Mouse (Mus musculus) liver, embryonic 16.5 days (tissue): ENCODE results near the gene Sat2. TPM values are rescaled to one million over a fixed set of nuclear protein-coding genes. Genes with fewer than 3 reads are reported as not detected.

Experiments used
- ATAC-seq: fragments of 200-750 bp; cut with Nextera tagmentation; 2 replicates; pipeline ENCODE4 v1.8.0; 2017; ENCODE audit warnings: low read depth, mild to moderate bottlenecking, moderate number of reproducible peaks, moderate library complexity
- H3K27ac ChIP-seq: fragments of 300-500 bp; sonication (generic); 2 replicates; pipeline ENCODE4 v1.5.1; 2014; ENCODE audit warnings: mild to moderate bottlenecking, low read length
- H3K27me3 ChIP-seq: fragments of 300-500 bp; sonication (generic); 2 replicates; pipeline ENCODE4 v1.6.1; 2014; ENCODE audit warnings: low read depth, low read length, mixed read lengths; ENCODE audit not compliant: control insufficient read depth, insufficient read depth
- H3K36me3 ChIP-seq: fragments of 300-500 bp; sonication (generic); 2 replicates; pipeline ENCODE4 v1.6.1; 2014; ENCODE audit warnings: mild to moderate bottlenecking; ENCODE audit not compliant: control insufficient read depth, insufficient read depth
- H3K4me1 ChIP-seq: fragments of 300-500 bp; sonication (generic); 2 replicates; pipeline ENCODE4 v1.6.1; 2014; ENCODE audit warnings: low read depth, low read length, mixed read lengths; ENCODE audit not compliant: control insufficient read depth
- H3K4me2 ChIP-seq: fragments of 300-500 bp; sonication (generic); 2 replicates; pipeline ENCODE4 v1.6.1; 2014; ENCODE audit warnings: low read depth, low read length, mixed read lengths
- H3K4me3 ChIP-seq: fragments of 300-500 bp; sonication (generic); 2 replicates; pipeline ENCODE4 v1.5.1; 2014; ENCODE audit warnings: low read depth, mild to moderate bottlenecking, low read length
- H3K9ac ChIP-seq: fragments of 300-500 bp; sonication (generic); 2 replicates; pipeline ENCODE4 v1.6.1; 2014; ENCODE audit warnings: low read depth, low read length
- H3K9me3 ChIP-seq: fragments of 300-500 bp; sonication (generic); replicated peaks from 2 replicates; pipeline ENCODE4 v1.6.1; 2016; ENCODE audit warnings: low read length; ENCODE audit not compliant: control insufficient read depth
- WGBS: fragments of 180-500 bp; shearing (Covaris S2); extraction: QIAGEN DNeasy Blood & Tissue Kit; methylation state at CpG from one replicate; pipeline ENCODE4 v1.1.7; 2014; ENCODE audit not compliant: insufficient replicate concordance; 5-methylcytosine and 5-hydroxymethylcytosine counted together
- polyA plus RNA-seq: library from polyadenylated mRNA; unstranded; fragments of >200 nt; fragmentation: Nextera tagmentation; extraction: Ambion mirVana; gene quantifications from 2 replicates; pipeline ENCODE4 v1.2.1, GENCODE M21; 2015

Gene Sat2
- polyA plus RNA-seq, 1 experiment from 2014 or later: 11.5 TPM

DNA sequence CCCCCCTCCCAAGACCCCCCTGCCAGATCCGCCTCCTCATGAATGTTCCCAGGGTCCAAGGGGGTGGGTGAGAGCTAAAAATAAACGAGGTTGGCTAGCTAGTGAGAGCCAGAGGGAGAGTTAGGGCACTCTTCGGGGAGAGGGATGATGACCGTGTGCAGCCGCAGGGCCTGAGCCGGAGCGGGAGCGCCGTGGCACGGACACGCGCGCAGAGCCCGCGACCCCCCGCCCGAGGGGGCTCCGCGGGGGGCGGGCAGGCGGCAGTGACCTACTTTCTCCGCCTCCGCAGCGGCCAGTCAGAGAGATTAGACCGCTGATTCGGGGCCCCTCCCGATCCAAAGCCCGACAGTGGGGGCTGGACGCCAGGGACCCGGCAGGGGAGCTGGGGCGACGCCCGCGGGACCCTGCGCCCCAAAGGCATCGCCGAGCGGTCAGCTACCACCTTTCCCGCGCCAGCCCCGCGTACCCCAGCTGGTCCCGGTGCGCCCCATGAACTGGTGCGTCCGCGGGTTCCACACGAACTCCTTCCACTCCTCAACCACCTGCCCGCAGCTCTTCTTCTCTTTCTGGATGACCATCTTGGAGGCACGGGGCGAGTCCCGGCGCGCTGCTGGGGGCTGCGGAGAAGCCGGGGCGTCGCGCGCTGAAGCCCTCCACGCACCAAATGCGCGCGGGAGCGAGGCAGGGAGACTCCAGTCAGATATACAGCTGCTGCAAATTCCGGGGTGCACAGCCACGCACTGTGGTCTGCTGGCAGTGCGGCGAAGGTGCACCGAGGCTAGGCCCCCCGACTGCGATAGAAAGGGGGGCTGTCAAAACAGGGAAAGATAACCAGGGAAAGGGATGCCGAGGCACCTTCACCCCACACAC is 16.8 kb upstream of the Sat2 start:
- under 1% methylated on average over 64 of the region's 73 CpGs for WGBS
- ATAC-seq: no peak
- Histone ChIP-seq H3K4me2 (peak overlapping the region; percentile 100), H3K27ac (peak overlapping the region; percentile 83), H3K4me3 (peak overlapping the region; percentile 76), H3K9ac (peak overlapping the region; percentile 85), H3K9me3 (no peaks in the 10 kb centered on the region), H3K36me3 (no peaks in the 10 kb centered on the region), H3K27me3 (peaks cover 2% of the 10 kb centered on the region; the same call in 1 of the 2 replicates), H3K4me1 (peaks cover 67% of the 10 kb centered on the region)

DNA sequence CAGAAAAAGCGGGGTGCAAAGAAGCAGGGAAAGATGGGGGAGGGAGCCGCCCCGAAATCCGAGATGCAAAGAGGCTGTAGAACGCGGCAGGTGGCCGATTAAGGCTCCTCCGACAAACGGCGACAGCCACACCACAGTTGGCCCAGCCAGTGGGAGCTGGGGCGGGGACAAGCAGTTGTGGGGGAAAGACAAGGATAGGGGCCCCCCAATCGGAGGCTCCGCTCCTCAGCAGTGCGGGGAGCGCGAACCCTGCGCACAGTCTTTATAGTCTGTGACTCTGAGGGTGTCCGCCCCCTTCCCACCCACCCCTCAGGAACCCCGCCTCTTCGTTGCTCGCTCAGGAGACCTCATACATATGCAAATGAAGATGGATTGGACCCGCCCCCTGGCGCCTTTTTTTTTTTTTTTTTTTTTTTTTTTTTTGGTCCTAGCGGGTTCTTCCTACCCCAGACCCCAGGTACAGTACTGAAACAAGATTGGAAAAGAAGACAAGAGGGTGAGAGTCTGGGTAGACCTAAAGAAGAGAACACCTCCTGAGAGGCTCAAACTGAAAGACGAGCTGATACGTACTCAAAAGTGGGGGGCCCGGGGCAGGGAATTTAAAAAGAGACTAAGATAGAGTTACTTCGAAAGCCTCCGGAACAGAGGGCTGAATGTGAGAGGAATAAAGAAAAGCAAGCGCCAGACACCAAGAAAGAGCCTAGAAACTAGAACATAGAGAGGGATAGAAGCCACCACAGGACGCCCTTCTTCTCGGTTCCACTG is 15.9 kb upstream of the Sat2 start, which contains the start of gene Atp1b2:
Atp1b2 (minus strand) TSS at position 217 of the 765 bp plus-strand sequence.
- Histone ChIP-seq H3K9me3 (no peaks in the 10 kb centered on the region), H3K27me3 (peaks cover 2% of the 10 kb centered on the region; the same call in 1 of the 2 replicates), H3K4me1 (peaks cover 65% of the 10 kb centered on the region), H3K4me2 (peak within 1 kb of the TSS; percentile 100), H3K36me3 (no peaks in the 10 kb centered on the region), H3K9ac (peak within 1 kb of the TSS; percentile 85), H3K4me3 (peak within 1 kb of the TSS; percentile 76), H3K27ac (peak within 1 kb of the TSS; percentile 83)
- peak; percentile 93 for ATAC-seq
- WGBS: 3% methylated on average over 32 of the region's 32 CpGs

GRCm38 (mm10) chr11:69606491-69606795 is 15.4 kb upstream of the Sat2 start:
- H3K4me3 ChIP-seq: peak overlapping the region; percentile 76
- WGBS: 50% methylated on average over 2 of the region's 2 CpGs
- no peaks in the 10 kb centered on the region for H3K36me3 ChIP-seq
- peak overlapping the region; percentile 100 for H3K4me2 ChIP-seq
- no peaks in the 10 kb centered on the region for H3K9me3 ChIP-seq
- H3K9ac ChIP-seq: peak overlapping the region; percentile 85
- H3K27ac ChIP-seq: peak overlapping the region; percentile 80
- no peak for ATAC-seq
- H3K27me3 ChIP-seq: peaks cover 2% of the 10 kb centered on the region; the same call in 1 of the 2 replicates
- H3K4me1 ChIP-seq: peaks cover 60% of the 10 kb centered on the region

DNA sequence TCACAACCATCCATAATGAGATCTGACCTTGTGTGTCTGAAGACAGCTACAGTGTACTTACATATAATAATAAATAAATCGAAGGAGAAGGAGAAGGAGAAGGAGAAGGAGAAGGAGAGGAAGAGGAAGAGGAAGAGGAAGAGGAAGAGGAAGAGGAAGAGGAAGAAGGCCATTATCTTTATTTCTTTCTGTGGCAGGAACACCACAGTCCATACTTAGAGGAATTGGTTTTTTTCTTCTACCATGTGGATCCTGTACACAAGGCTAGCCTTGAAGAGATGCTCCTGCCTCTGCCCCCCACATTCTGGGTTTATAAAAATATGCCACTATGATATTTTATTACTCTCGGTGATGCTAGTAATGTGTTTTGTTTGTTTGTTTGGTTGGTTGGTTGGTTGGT is 15.0 kb upstream of the Sat2 start:
- no peak overlapping the region for H3K9ac ChIP-seq
- H3K4me2 ChIP-seq: no peak overlapping the region
- H3K9me3 ChIP-seq: no peaks in the 10 kb centered on the region
- ATAC-seq: no peak
- peaks cover 2% of the 10 kb centered on the region; the same call in 1 of the 2 replicates for H3K27me3 ChIP-seq
- H3K27ac ChIP-seq: no peak overlapping the region
- H3K36me3 ChIP-seq: no peaks in the 10 kb centered on the region
- peaks cover 56% of the 10 kb centered on the region for H3K4me1 ChIP-seq
- no peak overlapping the region for H3K4me3 ChIP-seq
- 55% methylated on average over 2 of the region's 2 CpGs for WGBS

GRCm38 (mm10) chr11:69608525-69608924 is 13.3 kb upstream of the Sat2 start:
- H3K36me3 ChIP-seq: no peaks in the 10 kb centered on the region
- H3K4me3 ChIP-seq: no peak overlapping the region
- WGBS: 44% methylated on average over 3 of the region's 3 CpGs
- peaks cover 2% of the 10 kb centered on the region; the same call in 1 of the 2 replicates for H3K27me3 ChIP-seq
- H3K27ac ChIP-seq: peak overlapping the region; percentile 56
- peaks cover 51% of the 10 kb centered on the region for H3K4me1 ChIP-seq
- H3K9ac ChIP-seq: no peak overlapping the region
- H3K9me3 ChIP-seq: no peaks in the 10 kb centered on the region
- no peak overlapping the region for H3K4me2 ChIP-seq
- no peak for ATAC-seq

DNA sequence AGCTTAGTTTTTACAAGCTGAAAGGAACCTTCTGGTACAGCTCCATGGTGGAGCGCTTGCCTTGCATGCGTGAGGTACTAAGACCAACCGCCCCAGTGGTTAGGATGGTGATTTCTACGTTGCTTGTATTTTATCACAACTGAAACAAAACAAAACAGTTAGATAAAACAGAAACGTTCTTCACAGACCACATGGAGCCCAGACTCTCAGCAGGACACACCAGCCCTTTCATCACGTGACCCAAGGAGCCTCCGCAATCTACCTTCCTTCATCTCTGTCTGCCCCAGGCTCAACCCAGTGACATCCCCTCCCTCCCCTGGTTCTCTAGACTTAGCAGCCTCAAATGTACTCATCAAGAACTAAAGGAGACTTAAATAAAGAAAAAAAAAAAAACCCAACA is 12.4 kb upstream of the Sat2 start:
- peak overlapping the region; percentile 13 for H3K9ac ChIP-seq
- peak overlapping the region; percentile 56 for H3K27ac ChIP-seq
- peak overlapping the region; percentile 20; the same call in 1 of the 2 replicates for H3K4me2 ChIP-seq
- peaks cover 53% of the 10 kb centered on the region for H3K4me1 ChIP-seq
- no peaks in the 10 kb centered on the region for H3K9me3 ChIP-seq
- ATAC-seq: no peak
- no peaks in the 10 kb centered on the region for H3K36me3 ChIP-seq
- peaks cover 2% of the 10 kb centered on the region; the same call in 1 of the 2 replicates for H3K27me3 ChIP-seq
- 19% methylated on average over 7 of the region's 7 CpGs for WGBS
- H3K4me3 ChIP-seq: no peak overlapping the region

GRCm38 (mm10) chr11:69610899-69611298 is 10.9 kb upstream of the Sat2 start:
- ATAC-seq: no peak
- WGBS: 68% methylated on average over 4 of the region's 4 CpGs
- no peaks in the 10 kb centered on the region for H3K9me3 ChIP-seq
- H3K4me1 ChIP-seq: peaks cover 42% of the 10 kb centered on the region
- H3K27ac ChIP-seq: no peak overlapping the region
- H3K36me3 ChIP-seq: no peaks in the 10 kb centered on the region
- no peaks in the 10 kb centered on the region for H3K27me3 ChIP-seq
- H3K9ac ChIP-seq: no peak overlapping the region
- no peak overlapping the region for H3K4me3 ChIP-seq
- H3K4me2 ChIP-seq: no peak overlapping the region

DNA sequence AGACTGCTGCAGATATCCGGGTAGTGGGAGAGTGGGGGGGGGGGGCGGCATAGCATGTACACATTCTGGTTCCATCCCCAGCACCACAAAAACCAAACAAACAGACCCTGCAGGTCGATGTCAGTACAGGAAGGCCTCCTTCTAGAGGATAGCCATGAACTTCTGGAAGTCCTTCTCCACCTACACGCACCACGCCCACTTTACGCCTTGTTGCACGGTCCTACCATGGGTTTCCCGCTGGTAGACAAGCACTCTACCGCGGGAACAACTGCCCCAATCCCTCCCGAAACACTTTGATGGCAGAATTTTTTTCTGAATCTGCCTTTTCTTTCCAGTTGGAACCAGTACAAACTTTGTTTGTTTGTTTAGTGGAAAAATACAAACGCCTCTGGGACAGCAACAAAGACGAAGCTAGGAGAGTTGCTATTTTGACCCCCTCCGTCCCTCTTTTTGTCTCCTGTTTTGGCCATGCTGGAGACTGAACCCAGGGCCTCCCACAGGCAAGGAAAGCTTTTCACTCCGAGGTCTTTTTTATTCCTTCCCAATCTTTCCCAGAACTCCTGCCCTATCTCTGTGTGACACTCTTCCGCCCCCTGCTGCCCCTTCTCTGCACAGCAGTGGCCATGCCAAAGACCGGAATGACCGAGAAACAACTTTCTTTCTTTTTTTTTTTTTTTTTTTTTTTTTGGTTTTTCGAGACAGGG is 8.1 kb upstream of the Sat2 start:
- Histone ChIP-seq H3K4me1 (peaks cover 34% of the 10 kb centered on the region), H3K9me3 (no peaks in the 10 kb centered on the region), H3K27ac (peak overlapping the region; percentile 2; the same call in 1 of the 2 replicates), H3K27me3 (no peaks in the 10 kb centered on the region), H3K9ac (peak overlapping the region; percentile 65), H3K36me3 (no peaks in the 10 kb centered on the region), H3K4me3 (peak overlapping the region; percentile 53), H3K4me2 (peak overlapping the region; percentile 80)
- peak; percentile 63 for ATAC-seq
- WGBS: 8% methylated on average over 19 of the region's 19 CpGs
